Mouse (Mus musculus): ENCODE measurements around the gene Ccrl2. TPM values are rescaled to one million over a fixed set of nuclear protein-coding genes. Genes with fewer than 3 reads are reported as not detected.

Gene Ccrl2
- polyA plus RNA-seq, 1 experiment from 2014 or later: 4.6 TPM

GRCm38 (mm10) chr9:111086995-111087606 lies 29.8 kb upstream of the Ccrl2 start:
- Histone ChIP-seq H3K9me3 (no peaks in the 10 kb centered on the region), H3K4me2 (no peak overlapping the region), H3K36me3 (no peaks in the 10 kb centered on the region), H3K4me3 (no peak overlapping the region), H3K4me1 (peaks cover 7% of the 10 kb centered on the region), H3K27me3 (no peaks in the 10 kb centered on the region), H3K27ac (no peak overlapping the region), H3K9ac (no peak overlapping the region)
- WGBS: 21% methylated on average over 3 of the region's 3 CpGs
- no peak for ATAC-seq (ENCODE audit: borderline replicate concordance, extremely low read depth, low FRiP score, low TSS enrichment)

- Histone ChIP-seq H3K27ac (no peak overlapping the region), H3K4me2 (no peak overlapping the region), H3K4me1 (peaks cover 7% of the 10 kb centered on the region), H3K27me3 (no peaks in the 10 kb centered on the region), H3K9ac (no peak overlapping the region), H3K36me3 (no peaks in the 10 kb centered on the region), H3K4me3 (no peak overlapping the region), H3K9me3 (no peaks in the 10 kb centered on the region)
- no peak for ATAC-seq (ENCODE audit: borderline replicate concordance, extremely low read depth, low FRiP score, low TSS enrichment)
- 50% methylated on average over 6 of the region's 6 CpGs for WGBS
Observed at GRCm38 (mm10) chr9:111086137-111086536, 28.8 kb upstream of the Ccrl2 start.

- no peak overlapping the region for H3K4me2 ChIP-seq
- no peaks in the 10 kb centered on the region for H3K9me3 ChIP-seq
- H3K27me3 ChIP-seq: no peaks in the 10 kb centered on the region
- no peak overlapping the region for H3K4me3 ChIP-seq
- no peak overlapping the region for H3K27ac ChIP-seq
- WGBS: 34% methylated on average over 4 of the region's 4 CpGs
- peaks cover 7% of the 10 kb centered on the region for H3K4me1 ChIP-seq
- H3K9ac ChIP-seq: no peak overlapping the region
- ATAC-seq (ENCODE audit: borderline replicate concordance, extremely low read depth, low FRiP score, low TSS enrichment): no peak
- H3K36me3 ChIP-seq: no peaks in the 10 kb centered on the region
Observed at GRCm38 (mm10) chr9:111085329-111085728, 28.0 kb upstream of the Ccrl2 start.

GRCm38 (mm10) chr9:111081765-111082164 lies 24.4 kb upstream of the Ccrl2 start:
- no peaks in the 10 kb centered on the region for H3K4me1 ChIP-seq
- no peaks in the 10 kb centered on the region for H3K27me3 ChIP-seq
- no peak for ATAC-seq (ENCODE audit: borderline replicate concordance, extremely low read depth, low FRiP score, low TSS enrichment)
- WGBS: 74% methylated on average over 5 of the region's 5 CpGs
- H3K9me3 ChIP-seq: no peaks in the 10 kb centered on the region
- no peak overlapping the region for H3K9ac ChIP-seq
- no peak overlapping the region for H3K4me3 ChIP-seq
- no peak overlapping the region for H3K4me2 ChIP-seq
- no peak overlapping the region for H3K27ac ChIP-seq
- no peaks in the 10 kb centered on the region for H3K36me3 ChIP-seq

DNA sequence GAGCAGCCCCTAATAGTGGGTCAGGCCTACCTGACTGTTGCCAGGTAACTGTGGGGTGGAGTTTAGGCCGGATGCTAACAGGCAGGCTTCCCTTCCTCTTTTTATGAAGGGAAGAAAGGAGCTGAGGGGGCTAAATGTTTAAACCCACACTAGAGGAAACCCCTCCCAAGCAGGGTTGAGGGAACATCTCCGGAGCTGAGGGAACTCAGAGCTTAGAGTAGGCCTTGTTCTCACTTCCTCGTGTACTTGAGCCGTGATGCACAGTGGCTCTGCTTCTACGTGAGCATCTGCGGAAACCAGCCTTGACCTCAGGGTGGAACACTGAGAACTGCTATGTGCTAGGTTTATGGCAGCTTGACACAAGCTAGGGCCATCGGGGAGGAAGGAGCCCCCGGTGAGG lies 23.5 kb upstream of the Ccrl2 start:
- Histone ChIP-seq H3K27me3 (no peaks in the 10 kb centered on the region), H3K9me3 (no peaks in the 10 kb centered on the region), H3K4me1 (no peaks in the 10 kb centered on the region), H3K4me3 (no peak overlapping the region), H3K4me2 (no peak overlapping the region), H3K27ac (no peak overlapping the region), H3K36me3 (no peaks in the 10 kb centered on the region), H3K9ac (no peak overlapping the region)
- WGBS: 88% methylated on average over 8 of the region's 8 CpGs
- no peak for ATAC-seq (ENCODE audit: borderline replicate concordance, extremely low read depth, low FRiP score, low TSS enrichment)

DNA sequence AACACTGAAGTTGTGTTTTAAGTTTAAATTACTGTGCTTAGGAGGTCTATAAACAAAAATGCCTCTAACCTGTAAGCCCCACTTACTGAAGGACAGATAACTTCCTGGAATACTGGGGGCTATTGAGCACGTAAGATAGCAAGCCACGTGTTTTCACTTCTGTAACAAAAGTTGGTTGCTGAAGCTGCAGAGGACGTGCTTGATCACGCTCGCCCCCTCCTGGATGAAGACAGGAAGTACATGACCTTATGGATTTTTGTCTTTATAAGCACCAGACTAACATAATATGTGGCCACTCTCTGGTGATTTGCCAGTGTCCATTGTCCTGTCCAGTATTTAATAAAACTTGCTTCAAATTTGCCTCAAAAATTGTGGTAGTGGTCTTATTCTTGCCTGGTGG lies 20.4 kb upstream of the Ccrl2 start:
- Histone ChIP-seq H3K4me1 (no peaks in the 10 kb centered on the region), H3K27ac (no peak overlapping the region), H3K36me3 (no peaks in the 10 kb centered on the region), H3K9me3 (0 out of 2 replicates have a peak, but pooled peaks cover 4% of the 10 kb centered on the region), H3K4me2 (no peak overlapping the region), H3K4me3 (no peak overlapping the region), H3K27me3 (no peaks in the 10 kb centered on the region), H3K9ac (no peak overlapping the region)
- ATAC-seq (ENCODE audit: borderline replicate concordance, extremely low read depth, low FRiP score, low TSS enrichment): no peak
- WGBS: 61% methylated on average over 5 of the region's 5 CpGs

DNA sequence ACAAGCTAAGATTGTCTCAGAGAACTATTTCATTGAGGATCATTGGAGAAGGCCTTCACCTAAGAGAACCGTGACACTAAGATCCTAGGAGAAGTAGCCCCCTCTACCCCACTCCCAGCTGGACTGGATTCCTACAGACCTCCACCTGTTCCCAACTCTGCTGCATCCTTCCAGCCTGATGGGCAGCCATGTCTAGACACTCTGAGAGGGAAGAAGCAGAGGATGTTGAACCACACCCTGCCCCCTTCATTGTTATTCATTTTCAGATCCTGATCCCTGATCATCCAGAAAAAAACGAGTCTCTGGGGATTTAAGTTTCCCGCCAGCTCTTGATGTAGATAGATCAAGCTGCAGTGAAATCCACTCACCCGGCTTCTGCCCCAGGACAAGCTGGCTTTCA lies 15.7 kb upstream of the Ccrl2 start:
- 72% methylated on average over 4 of the region's 4 CpGs for WGBS
- 0 out of 2 replicates have a peak, but pooled peaks cover 4% of the 10 kb centered on the region for H3K9me3 ChIP-seq
- H3K36me3 ChIP-seq: no peaks in the 10 kb centered on the region
- no peak for ATAC-seq (ENCODE audit: borderline replicate concordance, extremely low read depth, low FRiP score, low TSS enrichment)
- no peak overlapping the region for H3K27ac ChIP-seq
- no peak overlapping the region for H3K9ac ChIP-seq
- H3K27me3 ChIP-seq: no peaks in the 10 kb centered on the region
- H3K4me3 ChIP-seq: no peak overlapping the region
- H3K4me1 ChIP-seq: no peaks in the 10 kb centered on the region
- no peak overlapping the region for H3K4me2 ChIP-seq

GRCm38 (mm10) chr9:111072175-111072574 lies 14.9 kb upstream of the Ccrl2 start:
- WGBS: 41% methylated on average over 7 of the region's 7 CpGs
- H3K27ac ChIP-seq: no peak overlapping the region
- ATAC-seq (ENCODE audit: borderline replicate concordance, extremely low read depth, low FRiP score, low TSS enrichment): no peak
- H3K4me2 ChIP-seq: no peak overlapping the region
- 0 out of 2 replicates have a peak, but pooled peaks cover 4% of the 10 kb centered on the region for H3K9me3 ChIP-seq
- no peaks in the 10 kb centered on the region for H3K36me3 ChIP-seq
- no peak overlapping the region for H3K4me3 ChIP-seq
- no peaks in the 10 kb centered on the region for H3K4me1 ChIP-seq
- H3K9ac ChIP-seq: no peak overlapping the region
- H3K27me3 ChIP-seq: no peaks in the 10 kb centered on the region

DNA sequence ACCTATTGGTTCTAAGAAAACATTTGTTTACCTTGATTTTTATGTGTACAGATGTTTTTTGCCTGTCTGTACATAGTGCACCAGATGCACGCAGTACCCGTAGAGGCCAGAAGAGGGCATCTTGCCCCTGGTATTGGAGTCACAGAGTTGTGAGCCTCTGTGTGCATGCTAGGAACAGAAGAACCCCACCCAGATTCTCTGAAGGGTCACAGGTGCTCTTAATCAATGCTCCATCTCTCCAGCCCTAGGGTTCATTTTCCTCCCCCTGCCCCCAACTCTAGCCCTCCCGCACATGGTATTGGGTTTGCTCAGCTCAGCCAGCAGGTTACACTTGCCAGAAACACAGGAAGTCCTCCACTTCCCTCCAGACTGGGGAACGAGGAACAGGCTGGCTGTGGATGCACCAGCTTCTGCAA lies 13.2 kb upstream of the Ccrl2 start:
- H3K27ac ChIP-seq: no peak overlapping the region
- WGBS: 18% methylated on average over 4 of the region's 4 CpGs
- H3K36me3 ChIP-seq: no peaks in the 10 kb centered on the region
- 0 out of 2 replicates have a peak, but pooled peaks cover 4% of the 10 kb centered on the region for H3K9me3 ChIP-seq
- ATAC-seq (ENCODE audit: borderline replicate concordance, extremely low read depth, low FRiP score, low TSS enrichment): no peak
- H3K4me2 ChIP-seq: no peak overlapping the region
- H3K9ac ChIP-seq: no peak overlapping the region
- no peaks in the 10 kb centered on the region for H3K27me3 ChIP-seq
- no peak overlapping the region for H3K4me3 ChIP-seq
- no peaks in the 10 kb centered on the region for H3K4me1 ChIP-seq

DNA sequence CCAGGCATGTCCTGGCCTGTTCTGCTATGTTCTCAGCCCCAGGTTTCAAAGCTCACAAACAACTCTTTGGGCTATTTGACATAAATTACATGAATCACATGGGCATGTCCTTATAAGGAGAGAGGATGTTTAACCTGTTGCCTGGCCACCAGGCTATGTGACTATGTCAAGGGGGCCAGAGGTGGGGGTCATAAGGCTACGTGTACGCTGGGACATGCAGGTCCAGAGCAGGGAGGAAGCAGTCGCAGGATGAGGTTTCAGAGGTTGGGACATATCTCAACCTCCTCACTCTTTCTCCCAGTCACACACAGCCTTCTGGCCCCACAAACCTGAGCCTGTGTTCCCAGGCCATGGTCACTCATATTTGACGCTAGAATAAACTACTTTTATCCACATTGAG lies 9.7 kb upstream of the Ccrl2 start:
- H3K9me3 ChIP-seq: no peaks in the 10 kb centered on the region
- H3K4me3 ChIP-seq: no peak overlapping the region
- no peak overlapping the region for H3K4me2 ChIP-seq
- no peak for ATAC-seq (ENCODE audit: borderline replicate concordance, extremely low read depth, low FRiP score, low TSS enrichment)
- no peaks in the 10 kb centered on the region for H3K4me1 ChIP-seq
- no peak overlapping the region for H3K9ac ChIP-seq
- H3K27me3 ChIP-seq: no peaks in the 10 kb centered on the region
- no peaks in the 10 kb centered on the region for H3K36me3 ChIP-seq
- no peak overlapping the region for H3K27ac ChIP-seq
- 66% methylated on average over 4 of the region's 4 CpGs for WGBS

- Histone ChIP-seq H3K27me3 (no peaks in the 10 kb centered on the region), H3K9me3 (no peaks in the 10 kb centered on the region), H3K4me2 (no peak overlapping the region), H3K4me1 (no peaks in the 10 kb centered on the region), H3K36me3 (no peaks in the 10 kb centered on the region), H3K27ac (no peak overlapping the region), H3K4me3 (no peak overlapping the region), H3K9ac (no peak overlapping the region)
- WGBS: 70% methylated on average over 5 of the region's 5 CpGs
- no peak for ATAC-seq (ENCODE audit: borderline replicate concordance, extremely low read depth, low FRiP score, low TSS enrichment)
Observed at GRCm38 (mm10) chr9:111062840-111063239, 5.5 kb upstream of the Ccrl2 start.

GRCm38 (mm10) chr9:111058943-111059556 lies 1.7 kb upstream of the Ccrl2 start:
- Histone ChIP-seq H3K4me2 (no peak overlapping the region), H3K9ac (no peak overlapping the region), H3K9me3 (no peaks in the 10 kb centered on the region), H3K4me3 (no peak overlapping the region), H3K27ac (no peak overlapping the region), H3K27me3 (no peaks in the 10 kb centered on the region), H3K36me3 (no peaks in the 10 kb centered on the region), H3K4me1 (peaks cover 19% of the 10 kb centered on the region)
- 56% methylated on average over 10 of the region's 10 CpGs for WGBS
- no peak for ATAC-seq (ENCODE audit: borderline replicate concordance, extremely low read depth, low FRiP score, low TSS enrichment)

Measured in lung, embryonic 15.5 days (tissue).